Mouse (Mus musculus) heart, adult 18-20 months (tissue): Measurements from ENCODE around the gene Slc34a2. TPM values are rescaled to one million over a fixed set of nuclear protein-coding genes. Genes with fewer than 3 reads are reported as not detected.

Experiments
- DNase-seq, 2 experiments: peaks; one replicate each; pipeline ENCODE4 v3.0.0; 2021 to 2022; ENCODE audit warnings: mixed read lengths in 1 of 2
- long read RNA-seq, 2 experiments: library from polyadenylated mRNA; stranded (forward); transcript quantifications; one replicate each; pipeline ENCODE4 v2.0.0; 2021
- total RNA-seq, 2 experiments: library from RNA; stranded (reverse); gene quantifications; 2 replicates each; pipeline ENCODE4 v1.2.3; 2021

The Slc34a2 gene
- total RNA-seq: under 1 TPM in 1 of 2 experiments, not detected in 1; 0.10 TPM
- long read RNA-seq, experiment 1: 0 reads
- long read RNA-seq, experiment 2: 0 reads

- DNase-seq: no peak
Observed at GRCm38 (mm10) chr5:53037781-53038180, at the start of gene Slc34a2. Gene Slc34a2 (plus strand): TSS chr5:53038081.

- peak in 1 of 2 experiments; percentile 5 for DNase-seq
Observed at GRCm38 (mm10) chr5:52990687-52991341, 47.1 kb upstream of the Slc34a2 start.

GRCm38 (mm10) chr5:52992210-52992897 is 45.5 kb upstream of the Slc34a2 start:
- DNase-seq: no peak

GRCm38 (mm10) chr5:52993490-52994282 is 44.2 kb upstream of the Slc34a2 start:
- DNase-seq: peak in 1 of 2 experiments; percentile 7

- DNase-seq: no peak
Observed at GRCm38 (mm10) chr5:52995461-52995860, 42.4 kb upstream of the Slc34a2 start.

GRCm38 (mm10) chr5:52996145-52996544 is 41.7 kb upstream of the Slc34a2 start:
- no peak for DNase-seq

- no peak for DNase-seq
Observed at GRCm38 (mm10) chr5:52996601-52997000, 41.3 kb upstream of the Slc34a2 start.

- no peak for DNase-seq
Observed at GRCm38 (mm10) chr5:52997032-52997431, 40.8 kb upstream of the Slc34a2 start.

GRCm38 (mm10) chr5:52998097-52998760 is 39.7 kb upstream of the Slc34a2 start:
- no peak for DNase-seq

GRCm38 (mm10) chr5:53000169-53000872 is 37.6 kb upstream of the Slc34a2 start:
- DNase-seq: no peak

- DNase-seq: no peak
Observed at GRCm38 (mm10) chr5:53002599-53003203, 35.2 kb upstream of the Slc34a2 start.

- DNase-seq: no peak
Observed at GRCm38 (mm10) chr5:53003495-53003894, 34.4 kb upstream of the Slc34a2 start.

GRCm38 (mm10) chr5:53003981-53004380 is 33.9 kb upstream of the Slc34a2 start:
- DNase-seq: no peak

- DNase-seq: no peak
Observed at GRCm38 (mm10) chr5:53009027-53009769, 28.7 kb upstream of the Slc34a2 start.

- no peak for DNase-seq
Observed at GRCm38 (mm10) chr5:53009770-53010133, 28.1 kb upstream of the Slc34a2 start.

GRCm38 (mm10) chr5:53011327-53011726 is 26.6 kb upstream of the Slc34a2 start:
- no peak for DNase-seq

- no peak for DNase-seq
Observed at GRCm38 (mm10) chr5:53016606-53017005, 21.3 kb upstream of the Slc34a2 start.

- no peak for DNase-seq
Observed at GRCm38 (mm10) chr5:53018316-53018715, 19.6 kb upstream of the Slc34a2 start.

- DNase-seq: no peak
Observed at GRCm38 (mm10) chr5:53023432-53023831, 14.4 kb upstream of the Slc34a2 start.

GRCm38 (mm10) chr5:53023901-53024300 is 14.0 kb upstream of the Slc34a2 start:
- DNase-seq: no peak
